Mouse (Mus musculus): Measurements from ENCODE around the gene Flt4.

Flt4 gene

GRCm38 (mm10) chr11:49636449-49636848 lies 27.4 kb downstream of the Flt4 start:
- DNase-seq (ENCODE audit: extremely low spot score, low read depth, low spot score): no peak

- no peak for DNase-seq (ENCODE audit: extremely low spot score, low read depth, low spot score)
Observed at GRCm38 (mm10) chr11:49645677-49646076, 36.6 kb downstream of the Flt4 start.

GRCm38 (mm10) chr11:49650113-49650993 lies 41.3 kb downstream of the Flt4 start:
- DNase-seq (ENCODE audit: extremely low spot score, low read depth, low spot score): no peak

GRCm38 (mm10) chr11:49650994-49651761 lies 42.1 kb downstream of the Flt4 start:
- DNase-seq (ENCODE audit: extremely low spot score, low read depth, low spot score): no peak

DNA sequence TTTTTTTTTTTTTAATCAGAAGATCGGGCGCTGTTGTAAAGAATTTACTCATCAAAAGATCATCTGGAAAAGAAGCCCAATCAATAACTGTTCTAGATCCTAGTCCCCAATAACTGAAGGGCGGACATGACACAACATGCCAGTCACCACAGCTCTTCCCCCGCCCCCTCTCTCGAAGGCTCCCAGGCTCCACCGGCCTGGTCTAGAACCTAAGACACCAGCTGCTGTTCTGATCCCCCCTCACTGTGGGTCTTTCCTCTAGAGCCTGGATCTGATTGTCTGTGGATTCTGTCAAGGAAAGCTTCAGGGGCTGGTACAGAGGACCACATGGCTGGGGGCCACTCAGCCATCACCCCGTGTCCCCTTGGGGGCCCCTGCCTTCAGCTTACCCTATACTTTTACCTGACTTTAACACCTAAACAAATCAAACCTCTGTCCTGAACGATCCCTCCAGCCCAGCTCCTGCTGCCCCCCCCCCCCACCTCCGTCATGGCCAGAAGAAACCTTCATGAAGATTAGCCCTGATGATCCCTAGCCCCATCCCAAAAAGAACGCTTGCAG lies 42.8 kb downstream of the Flt4 start:
- DNase-seq (ENCODE audit: extremely low spot score, low read depth, low spot score): no peak

DNA sequence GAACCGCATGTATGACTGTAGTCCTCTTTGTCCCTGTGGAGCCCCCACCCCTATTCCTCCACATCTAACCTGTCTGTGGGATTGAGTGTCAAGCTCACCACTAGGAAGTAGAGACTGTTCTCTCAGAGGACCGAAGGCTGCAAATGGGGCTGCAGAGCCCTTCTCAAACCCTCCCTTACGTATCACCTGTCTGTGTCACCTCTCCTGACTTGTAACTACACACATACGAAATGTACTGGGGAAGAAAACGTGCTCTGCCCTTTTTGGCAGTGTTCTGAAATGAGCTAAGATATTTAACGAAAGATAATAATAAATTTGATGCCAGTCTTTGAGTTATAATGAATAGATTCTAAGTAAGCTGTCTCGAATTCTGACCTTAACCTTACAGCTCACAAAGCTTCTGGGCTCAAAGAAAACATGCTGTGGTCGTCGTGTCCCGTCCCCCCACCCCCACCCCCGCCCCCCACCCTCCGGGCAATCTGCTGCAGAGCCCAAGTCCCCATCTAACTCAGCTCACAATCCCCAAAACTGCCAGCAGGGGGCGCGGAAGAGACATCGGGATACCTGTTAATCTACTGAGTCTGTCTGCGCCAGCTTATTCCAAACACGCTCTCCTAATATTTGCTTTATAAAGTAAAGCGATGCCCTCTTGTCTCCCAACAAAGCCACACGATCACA lies 43.5 kb downstream of the Flt4 start:
- peak; percentile 33 for DNase-seq (ENCODE audit: extremely low spot score, low read depth, low spot score)

DNA sequence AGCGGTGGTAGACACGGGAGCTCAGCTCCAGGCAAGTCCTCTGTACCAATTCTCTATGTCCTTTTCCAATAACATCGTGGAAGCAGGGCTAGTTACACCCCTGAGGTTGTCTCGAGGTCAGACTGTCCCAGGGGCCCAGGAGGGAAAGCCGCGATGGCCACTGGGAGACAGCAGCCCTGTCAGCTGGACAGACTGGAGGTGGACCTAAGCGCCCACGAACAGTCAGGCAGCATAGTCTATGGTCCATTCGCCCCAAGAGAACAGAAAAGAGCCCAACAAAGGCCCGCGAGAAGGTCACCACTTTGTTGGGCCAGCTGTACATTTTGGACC lies 44.0 kb downstream of the Flt4 start:
- DNase-seq (ENCODE audit: extremely low spot score, low read depth, low spot score): no peak

DNA sequence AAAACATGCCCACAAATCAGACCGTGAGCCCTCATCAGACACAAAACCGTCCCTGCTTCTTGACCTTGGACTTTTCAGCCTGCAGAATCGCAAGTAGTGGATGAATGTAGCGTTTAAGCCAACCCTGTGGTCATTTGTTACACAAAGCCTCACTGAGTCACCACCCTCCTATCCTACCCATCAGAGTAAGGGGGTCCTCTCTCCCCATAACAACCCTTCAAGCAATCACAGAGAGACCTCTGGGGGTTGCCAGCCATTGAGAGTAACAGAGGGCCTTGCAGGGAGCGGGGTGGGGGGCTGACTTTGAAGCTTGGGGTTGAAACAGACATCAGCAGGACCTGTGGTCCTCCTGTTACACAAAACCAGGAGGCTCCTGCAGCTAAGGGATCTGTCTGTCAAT lies 45.6 kb downstream of the Flt4 start:
- no peak for DNase-seq (ENCODE audit: extremely low spot score, low read depth, low spot score)

DNA sequence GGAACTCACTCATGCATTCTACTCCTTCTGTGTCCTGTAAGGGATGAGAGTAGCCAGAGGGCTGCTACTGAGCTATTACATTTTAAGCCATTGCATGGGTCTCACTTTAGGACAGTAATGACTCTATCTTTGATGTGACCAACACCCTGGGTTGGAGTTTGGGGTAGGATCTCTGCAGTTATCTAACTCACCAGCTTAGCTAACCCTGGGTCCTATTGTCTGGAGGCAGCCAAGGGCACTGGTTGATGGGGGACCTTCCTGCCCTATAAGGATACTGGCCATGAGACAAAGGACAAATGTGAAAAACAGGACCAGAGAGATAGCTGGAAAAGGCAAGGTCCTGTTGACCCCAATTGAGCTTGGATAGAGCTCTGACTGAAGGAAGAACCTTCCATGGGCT lies 46.4 kb downstream of the Flt4 start:
- DNase-seq (ENCODE audit: extremely low spot score, low read depth, low spot score): no peak

DNA sequence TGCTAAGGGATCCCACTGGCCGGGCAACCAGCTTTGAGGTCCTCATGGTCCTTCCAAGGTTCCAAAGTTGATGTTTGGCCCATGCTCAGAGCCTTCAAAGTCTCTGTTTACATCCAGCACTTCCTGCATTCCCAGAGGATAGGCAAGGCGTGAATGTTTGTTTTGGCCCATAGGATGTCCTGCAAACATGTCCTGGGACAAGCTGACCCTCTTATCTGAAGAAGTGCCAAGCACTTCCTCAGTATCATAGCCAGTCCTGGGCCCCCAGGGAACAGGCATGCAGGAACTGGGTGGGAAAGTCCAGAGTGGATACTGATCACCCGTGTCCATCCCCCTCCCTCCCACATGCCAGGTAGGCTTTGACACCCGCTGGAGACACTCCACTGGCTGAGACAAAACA lies 49.0 kb downstream of the Flt4 start:
- DNase-seq (ENCODE audit: extremely low spot score, low read depth, low spot score): no peak

- no peak for DNase-seq (ENCODE audit: extremely low spot score, low read depth, low spot score)
Observed at GRCm38 (mm10) chr11:49658791-49659469, 49.9 kb downstream of the Flt4 start.

- DNase-seq (ENCODE audit: extremely low spot score, low read depth, low spot score): no peak
Observed at GRCm38 (mm10) chr11:49659470-49659799, 50.4 kb downstream of the Flt4 start.

- DNase-seq (ENCODE audit: extremely low spot score, low read depth, low spot score): no peak
Observed at GRCm38 (mm10) chr11:49662292-49662780, 53.3 kb downstream of the Flt4 start.

GRCm38 (mm10) chr11:49663310-49663709 lies 54.2 kb downstream of the Flt4 start, which contains the start of gene Scgb3a1:
TSS of gene Scgb3a1 (plus strand) at chr11:49663610.
- no peak for DNase-seq (ENCODE audit: extremely low spot score, low read depth, low spot score)

DNA sequence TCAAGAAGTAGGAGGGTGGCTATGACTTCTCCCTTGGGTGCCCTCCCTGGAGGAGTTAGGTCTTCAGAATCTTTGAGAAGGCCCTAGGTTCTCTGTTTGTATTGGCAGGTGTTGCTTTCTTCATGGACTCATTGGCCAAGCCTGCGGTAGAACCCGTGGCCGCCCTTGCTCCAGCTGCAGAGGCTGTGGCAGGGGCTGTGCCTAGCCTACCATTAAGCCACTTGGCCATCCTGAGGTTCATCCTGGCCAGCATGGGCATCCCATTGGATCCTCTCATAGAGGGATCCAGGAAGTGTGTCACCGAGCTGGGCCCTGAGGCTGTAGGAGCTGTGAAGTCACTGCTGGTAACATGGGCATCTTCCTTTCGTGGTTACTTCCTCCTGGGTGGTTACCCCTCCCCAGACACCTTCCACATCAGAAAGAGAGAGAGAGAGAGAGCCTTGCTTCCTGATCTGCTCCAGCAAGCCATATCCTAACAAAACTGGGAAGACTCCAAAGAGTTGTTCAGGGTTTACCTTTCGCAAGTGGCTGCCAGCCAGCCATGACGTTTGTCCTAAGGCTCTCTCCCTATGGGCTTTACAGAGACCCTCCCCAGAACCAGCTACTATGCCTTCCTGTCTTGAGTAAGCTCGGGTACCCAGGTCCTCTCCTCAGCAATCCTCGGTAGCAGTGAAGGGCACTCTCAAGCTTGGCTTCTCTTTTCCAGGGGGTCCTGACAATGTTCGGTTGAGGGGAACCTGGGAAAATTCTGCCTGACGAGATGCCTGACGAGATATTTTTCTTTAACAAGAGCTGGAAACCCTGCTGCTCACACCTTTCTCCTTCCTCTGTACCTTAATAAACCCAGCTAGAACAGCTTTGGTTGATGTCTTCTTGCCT lies 55.4 kb downstream of the Flt4 start:
- no peak for DNase-seq (ENCODE audit: extremely low spot score, low read depth, low spot score)

- DNase-seq (ENCODE audit: extremely low spot score, low read depth, low spot score): no peak
Observed at GRCm38 (mm10) chr11:49665462-49665861, 56.4 kb downstream of the Flt4 start.

GRCm38 (mm10) chr11:49673433-49673832 lies 64.4 kb downstream of the Flt4 start:
- no peak for DNase-seq (ENCODE audit: extremely low spot score, low read depth, low spot score)

GRCm38 (mm10) chr11:49684237-49684973 lies 75.3 kb downstream of the Flt4 start:
- no peak for DNase-seq (ENCODE audit: extremely low spot score, low read depth, low spot score)

GRCm38 (mm10) chr11:49695013-49695412 lies 86.0 kb downstream of the Flt4 start:
- DNase-seq (ENCODE audit: extremely low spot score, low read depth, low spot score): no peak

Data from hindlimb bud, embryonic 11.5 days (tissue).